9 mouse cellular contexts compared by ENCODE assay signal in the genomic region with DNA sequence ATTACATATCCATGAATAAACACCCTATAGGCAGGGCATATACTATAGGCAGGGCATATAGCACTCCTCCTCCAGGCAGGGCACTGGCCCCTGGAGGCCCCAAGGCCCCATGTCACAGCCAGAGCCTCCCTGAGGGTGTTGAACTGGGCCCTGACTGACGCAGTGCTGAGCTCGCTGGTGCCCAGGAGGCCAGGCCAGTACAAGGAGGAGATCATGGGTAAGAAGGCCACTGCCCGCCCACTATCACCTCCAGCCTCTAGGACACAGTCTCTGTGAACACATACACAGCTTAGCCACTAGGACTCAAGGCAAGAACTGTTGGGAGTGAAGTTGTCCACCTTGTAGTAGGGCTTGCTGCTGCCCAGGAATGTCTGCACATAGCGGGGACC. TPM values are rescaled to one million over a fixed set of nuclear protein-coding genes. Genes with fewer than 3 reads are reported as not detected.
A peak's percentile ranks its signal among the peaks of the same experiment; 100 is the strongest.
DNase-seq lines count a peak whose midpoint lies in the region; ATAC-seq and TF ChIP-seq lines count a peak whose summit lies in the region.
"Had no signal": no experiment of that assay in that cellular context is flagged by ENCODE, and none has a peak within 500 bp of the region (broad histone marks: within the 10 kb centered on the region; RNA-seq: fewer than 3 reads in every experiment).

No protein-coding gene starts in this region.

- no peak for DNase-seq in heart, embryonic 10.5 days (ENCODE audit: low spot score)
- no peak for DNase-seq in heart, postnatal 14 days
- no peak for DNase-seq in midbrain, embryonic 10.5 days (ENCODE audit: low spot score)
- DNase-seq in hindbrain, postnatal 0 days (ENCODE audit: low spot score): no peak
- no peak for DNase-seq in thymus, postnatal 4 days
- no peak for DNase-seq in layer of hippocampus, adult 9-10 months (ENCODE audit: low spot score)
- DNase-seq: lung, postnatal 14 days had no signal

- H3K4me3 ChIP-seq in heart, embryonic 10.5 days: no peak overlapping the region
- no peak overlapping the region for H3K4me3 ChIP-seq in midbrain, embryonic 10.5 days
- H3K4me3 ChIP-seq in midbrain, embryonic 16.5 days (ENCODE audit: low read depth, low read length): no peak overlapping the region
- H3K4me3 ChIP-seq in hindbrain, postnatal 0 days (ENCODE audit: low read length): no peak overlapping the region
- H3K4me3 ChIP-seq in stomach, embryonic 14.5 days (ENCODE audit: low read depth, low read length): no peak overlapping the region

- H3K9ac ChIP-seq in midbrain, embryonic 16.5 days (ENCODE audit: low read depth, low read length): no peak overlapping the region
- H3K9ac ChIP-seq in hindbrain, postnatal 0 days (replicated peaks; ENCODE audit: low read length): no peak overlapping the region
- no peak overlapping the region for H3K9ac ChIP-seq in stomach, embryonic 14.5 days (replicated peaks; ENCODE audit: low read depth, low read length)

- TF ChIP-seq CTCF in hindbrain, postnatal 0 days (IDR thresholded peaks at IDR 0.05; ENCODE audit: low read depth): no peak

- H3K27me3 ChIP-seq in heart, embryonic 10.5 days (ENCODE audit: insufficient read depth, poor library complexity, severe bottlenecking): no peaks in the 10 kb centered on the region
- no peaks in the 10 kb centered on the region for H3K27me3 ChIP-seq in midbrain, embryonic 10.5 days (ENCODE audit: low read depth, poor library complexity, severe bottlenecking)
- no peaks in the 10 kb centered on the region for H3K27me3 ChIP-seq in midbrain, embryonic 16.5 days (ENCODE audit: control insufficient read depth, insufficient read depth, low read depth, low read length)
- no peaks in the 10 kb centered on the region for H3K27me3 ChIP-seq in hindbrain, postnatal 0 days (ENCODE audit: insufficient read depth, low read length)
- H3K27me3 ChIP-seq in stomach, embryonic 14.5 days (ENCODE audit: control insufficient read depth, insufficient read depth, low read length): no peaks in the 10 kb centered on the region

- H3K27ac ChIP-seq in heart, embryonic 10.5 days: peak overlapping the region; percentile 71; the same call in 1 of the 2 replicates
- peak overlapping the region; percentile 7; the same call in 1 of the 2 replicates for H3K27ac ChIP-seq in midbrain, embryonic 10.5 days (replicated peaks)
- H3K27ac ChIP-seq in midbrain, embryonic 16.5 days (ENCODE audit: low read length): no peak overlapping the region
- no peak overlapping the region for H3K27ac ChIP-seq in hindbrain, postnatal 0 days
- 0 out of 2 replicates have a peak overlapping the region, but pooled peaks have one; percentile 21 for H3K27ac ChIP-seq in stomach, embryonic 14.5 days (ENCODE audit: low read length)

- H3K9me3 ChIP-seq in heart, embryonic 10.5 days: no peaks in the 10 kb centered on the region
- peaks cover 2% of the 10 kb centered on the region; the same call in 1 of the 2 replicates for H3K9me3 ChIP-seq in midbrain, embryonic 10.5 days (replicated peaks)
- H3K9me3 ChIP-seq in midbrain, embryonic 16.5 days (replicated peaks; ENCODE audit: control insufficient read depth, low read length, poor library complexity, severe bottlenecking): no peaks in the 10 kb centered on the region
- H3K9me3 ChIP-seq in hindbrain, postnatal 0 days (ENCODE audit: low read length): no peaks in the 10 kb centered on the region
- peaks cover 2% of the 10 kb centered on the region; the same call in 1 of the 2 replicates for H3K9me3 ChIP-seq in stomach, embryonic 14.5 days (ENCODE audit: control insufficient read depth, low read depth, low read length)

- H3K4me1 ChIP-seq in heart, embryonic 10.5 days: peaks cover 51% of the 10 kb centered on the region
- H3K4me1 ChIP-seq in midbrain, embryonic 10.5 days: peaks cover 41% of the 10 kb centered on the region
- peaks cover 26% of the 10 kb centered on the region for H3K4me1 ChIP-seq in midbrain, embryonic 16.5 days (ENCODE audit: control insufficient read depth, insufficient read depth, low read length)
- H3K4me1 ChIP-seq in hindbrain, postnatal 0 days (ENCODE audit: insufficient read depth, low read length): peaks cover 11% of the 10 kb centered on the region
- peaks cover 26% of the 10 kb centered on the region for H3K4me1 ChIP-seq in stomach, embryonic 14.5 days (ENCODE audit: control insufficient read depth, insufficient read depth, low read length)

- no peak for ATAC-seq in midbrain, embryonic 16.5 days
- peak; percentile 13; the same call in 1 of the 2 replicates for ATAC-seq in hindbrain, postnatal 0 days
- ATAC-seq in stomach, embryonic 14.5 days (ENCODE audit: insufficient number of reproducible peaks, insufficient read depth, low FRiP score, low read depth): peak; percentile 14; the same call in 1 of the 2 replicates

- WGBS in heart, embryonic 10.5 days: 88% methylated on average over 4 of the region's 4 CpGs
- 93% methylated on average over 4 of the region's 4 CpGs for WGBS in midbrain, embryonic 10.5 days
- 72% methylated on average over 4 of the region's 4 CpGs for WGBS in midbrain, embryonic 16.5 days
- 86% methylated on average over 4 of the region's 4 CpGs for WGBS in hindbrain, postnatal 0 days
- 86% methylated on average over 4 of the region's 4 CpGs for WGBS in stomach, embryonic 14.5 days

- H3K36me3 ChIP-seq in heart, embryonic 10.5 days: peaks cover 37% of the 10 kb centered on the region
- H3K36me3 ChIP-seq in midbrain, embryonic 10.5 days: peaks cover 76% of the 10 kb centered on the region
- peaks cover 2% of the 10 kb centered on the region for H3K36me3 ChIP-seq in midbrain, embryonic 16.5 days (ENCODE audit: control insufficient read depth, insufficient read depth, low read length)
- H3K36me3 ChIP-seq in hindbrain, postnatal 0 days (ENCODE audit: insufficient read depth, low read length): peaks cover 1% of the 10 kb centered on the region; the same call in 1 of the 2 replicates
- peaks cover 2% of the 10 kb centered on the region; the same call in 1 of the 2 replicates for H3K36me3 ChIP-seq in stomach, embryonic 14.5 days (ENCODE audit: control insufficient read depth, insufficient read depth, low read length)

- H3K4me2 ChIP-seq in midbrain, embryonic 16.5 days (ENCODE audit: low read length): no peak overlapping the region
- no peak overlapping the region for H3K4me2 ChIP-seq in hindbrain, postnatal 0 days (ENCODE audit: low read depth, low read length)
- H3K4me2 ChIP-seq in stomach, embryonic 14.5 days (replicated peaks; ENCODE audit: low read depth, low read length): no peak overlapping the region

- intact Hi-C loops in heart, postnatal 14 days (cut with DNase I): no loop called here

RNA-seq across cellular contexts. Expression of gene Hs6st1, which starts 22.5 kb away (rescaled TPM):
- polyA plus RNA-seq in heart, embryonic 10.5 days (2016; fragmentation: Nextera tagmentation; extraction: Ambion mirVana): 3.5 and 5.7 TPM in 2 replicates
- total RNA-seq in heart, postnatal 14 days (2021): 10 to 100 TPM; 24.8 to 26.4 TPM
- 4.9 and 5.4 TPM in 2 replicates for polyA plus RNA-seq in midbrain, embryonic 10.5 days (2016; fragmentation: Nextera tagmentation; extraction: Ambion mirVana)
- 9.4 and 10.8 TPM in 2 replicates for polyA plus RNA-seq in midbrain, embryonic 16.5 days (2015; fragmentation: Nextera tagmentation; extraction: Ambion mirVana)
- 107 and 112 TPM in 2 replicates for total RNA-seq in hindbrain, postnatal 0 days (2014; rRNA removed)
- polyA plus RNA-seq in hindbrain, postnatal 0 days (2015; fragmentation: Nextera tagmentation; extraction: Ambion mirVana): 16.9 and 19.0 TPM in 2 replicates
- 8.0 and 8.5 TPM in 2 replicates for polyA plus RNA-seq in stomach, embryonic 14.5 days (2014; fragmentation: Nextera tagmentation; extraction: Ambion mirVana)

Comparison
In these comparisons a context has a peak if more than half of its experiments do, and no peak if none do; other contexts are left out.
1. H3K27ac ChIP-seq: peak in heart, embryonic 10.5 days (single experiment), midbrain, embryonic 10.5 days (single experiment) and stomach, embryonic 14.5 days (single experiment); none in midbrain, embryonic 16.5 days (single experiment) and hindbrain, postnatal 0 days (single experiment).